Mouse (Mus musculus) megakaryocyte-erythroid progenitor cell, adult 5-6 weeks (primary cell): Measurements from ENCODE around the gene Dnah17. TPM values are rescaled to one million over a fixed set of nuclear protein-coding genes. Genes with fewer than 3 reads are reported as not detected.

Source experiments
- ATAC-seq: replicated peaks from 2 replicates; pipeline ENCODE4 v1.8.0; 2016; ENCODE audit warnings: mild to moderate bottlenecking, inconsistent platforms; ENCODE audit not compliant: severe bottlenecking, poor library complexity, low FRiP score, low TSS enrichment
- total RNA-seq, 2 experiments: library from RNA; stranded (forward) in 1 of 2; stranded (reverse) in 1 of 2; fragments of 200-1000, 215-1000 nt in 1 of 2; fragments of >200 nt in 1 of 2; fragmentation: Nextera tagmentation in 1 of 2; gene quantifications; 2 replicates each; pipeline ENCODE4 v1.2.3; 2014 to 2017

The Dnah17 gene
- total RNA-seq, 2 experiments from 2014 or later, result 1.2 TPM; not detected in 1

- ATAC-seq, result peak; percentile 78
Observed at GRCm38 (mm10) chr11:118145771-118146351, 15.4 kb upstream of the Dnah17 start.

DNA sequence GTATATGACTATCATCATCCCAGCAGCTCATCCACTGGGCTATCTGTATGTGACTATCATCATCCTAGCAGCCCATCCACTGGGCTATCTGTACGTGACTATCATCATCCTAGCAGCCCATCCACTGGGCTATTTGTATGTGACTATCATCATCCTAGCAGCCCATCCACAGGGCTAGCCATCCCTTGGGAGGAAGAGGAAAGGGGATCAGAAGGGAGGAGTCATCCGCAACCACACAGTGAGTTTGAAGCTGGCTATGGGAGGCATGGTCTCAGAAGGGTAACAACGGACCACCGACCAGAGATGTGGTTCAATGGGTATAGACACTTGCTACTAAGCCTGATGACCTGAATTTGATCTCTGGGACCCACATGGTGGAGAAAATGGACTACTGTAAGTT lies 14.7 kb upstream of the Dnah17 start:
- ATAC-seq, result no peak

- no peak for ATAC-seq
Observed at GRCm38 (mm10) chr11:118143731-118144130, 13.3 kb upstream of the Dnah17 start.

- no peak for ATAC-seq
Observed at GRCm38 (mm10) chr11:118142547-118143165, 12.2 kb upstream of the Dnah17 start.

GRCm38 (mm10) chr11:118140771-118141565 lies 10.5 kb upstream of the Dnah17 start:
- no peak for ATAC-seq

DNA sequence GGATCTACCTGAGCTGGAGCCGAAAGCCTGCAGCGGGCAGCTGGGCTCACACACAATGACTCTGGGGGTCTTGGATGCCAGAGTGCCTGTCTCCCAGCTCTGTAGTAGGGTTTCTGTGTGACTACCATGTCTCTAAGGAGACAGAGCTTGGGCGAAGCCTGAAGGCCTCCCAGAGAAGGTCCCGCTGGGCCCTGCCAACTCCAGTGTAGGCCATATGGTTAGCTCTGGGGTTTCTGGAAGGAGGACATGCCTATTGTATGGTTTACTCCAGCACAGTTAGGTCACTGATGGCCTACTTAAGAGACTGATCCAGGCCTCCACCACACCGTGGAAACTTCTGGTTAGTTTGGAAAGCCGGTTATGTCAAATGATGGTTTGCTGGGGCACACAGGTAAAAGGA lies 7.9 kb upstream of the Dnah17 start:
- no peak for ATAC-seq

GRCm38 (mm10) chr11:118136172-118136632 lies 5.8 kb upstream of the Dnah17 start:
- ATAC-seq, result no peak

DNA sequence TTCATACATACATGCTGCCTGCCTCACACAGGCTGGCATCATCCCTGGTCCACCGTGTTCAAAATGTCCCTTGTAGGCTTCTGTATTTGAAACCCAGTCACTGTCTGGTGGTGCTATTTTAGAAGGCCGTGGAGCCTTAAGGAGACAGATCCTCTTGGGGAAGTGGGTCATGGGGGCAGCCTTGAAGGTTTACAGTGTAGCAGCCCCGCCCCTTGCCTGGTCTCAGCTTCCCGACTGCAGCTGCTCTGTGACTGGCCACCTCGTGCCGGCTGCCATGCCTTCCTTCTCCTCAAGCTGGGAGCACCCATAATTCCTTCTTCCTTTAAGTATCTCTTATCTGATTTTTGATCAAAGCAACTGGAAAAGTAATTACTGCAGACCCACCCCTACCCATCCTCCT lies 4.8 kb upstream of the Dnah17 start:
- ATAC-seq, result no peak

DNA sequence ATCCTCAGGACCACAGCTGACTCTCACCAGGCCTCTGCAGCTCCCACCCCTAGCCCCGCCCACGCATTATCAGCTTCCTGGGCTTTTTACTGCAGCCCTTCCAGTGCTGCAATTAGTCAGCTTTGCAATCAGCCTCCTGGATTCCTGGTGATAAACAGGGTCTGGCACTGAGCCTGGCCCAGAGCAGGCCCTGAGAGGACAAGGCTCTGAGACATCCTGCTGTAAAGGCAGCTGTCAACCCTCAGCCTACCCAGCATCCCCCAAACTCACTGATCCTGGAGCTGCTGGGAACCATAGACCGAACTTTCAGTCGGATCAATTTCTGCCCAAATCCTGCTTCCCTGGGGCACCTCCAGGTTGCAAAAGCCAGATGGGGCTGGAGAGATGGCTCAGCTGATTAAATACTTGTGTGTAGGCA lies 3.3 kb upstream of the Dnah17 start:
- ATAC-seq, result peak; percentile 79

- ATAC-seq, result no peak
Observed at GRCm38 (mm10) chr11:118133133-118133751, 2.8 kb upstream of the Dnah17 start.

- no peak for ATAC-seq
Observed at GRCm38 (mm10) chr11:118132136-118132535, 1.7 kb upstream of the Dnah17 start.

DNA sequence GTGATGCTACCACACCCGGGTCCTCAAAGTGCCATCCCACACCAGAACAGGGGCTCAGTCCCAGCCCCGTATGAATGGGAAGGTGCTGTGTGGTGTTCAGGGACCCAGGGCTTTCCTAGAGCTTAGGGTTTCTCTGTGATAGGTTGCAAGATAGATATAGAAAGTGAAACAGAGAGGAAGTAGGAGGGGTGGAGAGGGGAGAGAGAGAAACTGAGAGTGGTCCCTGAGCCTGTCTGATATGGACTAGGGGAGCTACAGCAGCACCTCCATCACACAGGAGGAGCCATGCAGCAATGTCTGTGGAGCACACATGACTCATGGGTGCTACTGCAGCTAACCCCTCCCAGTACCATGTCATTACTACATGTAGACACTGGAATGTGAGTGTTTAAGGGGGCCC lies 622 bp downstream of the Dnah17 start:
- ATAC-seq, result no peak

DNA sequence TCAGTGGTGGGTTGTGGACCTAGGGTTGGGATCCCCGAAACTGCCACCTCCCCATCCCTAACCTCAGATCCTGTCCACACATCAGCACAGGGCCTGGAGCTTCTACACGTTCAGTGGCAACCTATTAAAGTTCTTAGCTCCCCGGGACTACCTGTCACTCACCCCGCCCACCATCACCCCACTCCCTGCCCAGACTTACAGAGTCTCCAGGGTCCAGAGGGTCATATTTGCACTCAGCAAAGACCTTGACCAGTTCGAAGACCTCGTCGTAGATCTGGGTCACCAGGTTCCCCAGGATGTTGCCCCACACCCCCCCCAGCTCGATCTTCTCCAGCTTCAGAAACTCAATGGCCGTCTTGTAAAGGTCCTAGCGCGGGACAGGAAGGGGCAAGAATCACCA lies 8.8 kb downstream of the Dnah17 start:
- ATAC-seq, result no peak

GRCm38 (mm10) chr11:118118777-118119176 lies 11.7 kb downstream of the Dnah17 start:
- no peak for ATAC-seq

DNA sequence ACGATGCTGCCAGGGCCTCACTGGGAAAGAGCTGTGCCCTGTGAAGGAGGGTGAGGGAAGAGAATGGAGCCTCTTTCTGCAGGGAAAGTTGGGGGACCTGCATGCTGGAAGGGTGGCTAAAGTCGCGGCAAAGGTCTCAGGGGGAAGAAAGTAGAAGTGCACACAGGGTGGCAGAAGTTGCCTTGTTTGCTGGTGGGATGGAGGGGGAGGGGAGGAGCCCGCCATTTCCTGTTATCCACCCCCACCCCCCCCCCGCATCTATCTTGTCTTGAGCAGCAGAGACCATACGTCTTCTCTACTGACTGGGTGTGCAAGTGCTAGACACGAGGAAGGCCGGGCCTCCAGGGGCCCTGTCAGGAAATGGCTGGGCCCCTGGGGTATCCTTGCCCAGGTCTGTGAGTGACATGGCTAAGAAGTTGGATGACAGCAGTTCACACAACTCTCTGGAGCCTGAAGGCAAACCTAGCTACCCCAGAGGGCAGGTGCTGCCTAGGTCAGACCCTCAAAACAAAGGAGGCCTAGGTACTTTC lies 15.8 kb downstream of the Dnah17 start:
- no peak for ATAC-seq

GRCm38 (mm10) chr11:118113516-118114205 lies 16.8 kb downstream of the Dnah17 start:
- no peak for ATAC-seq

GRCm38 (mm10) chr11:118104001-118104400 lies 26.4 kb downstream of the Dnah17 start:
- peak; percentile 84 for ATAC-seq

- no peak for ATAC-seq
Observed at GRCm38 (mm10) chr11:118103383-118103782, 27.1 kb downstream of the Dnah17 start.

DNA sequence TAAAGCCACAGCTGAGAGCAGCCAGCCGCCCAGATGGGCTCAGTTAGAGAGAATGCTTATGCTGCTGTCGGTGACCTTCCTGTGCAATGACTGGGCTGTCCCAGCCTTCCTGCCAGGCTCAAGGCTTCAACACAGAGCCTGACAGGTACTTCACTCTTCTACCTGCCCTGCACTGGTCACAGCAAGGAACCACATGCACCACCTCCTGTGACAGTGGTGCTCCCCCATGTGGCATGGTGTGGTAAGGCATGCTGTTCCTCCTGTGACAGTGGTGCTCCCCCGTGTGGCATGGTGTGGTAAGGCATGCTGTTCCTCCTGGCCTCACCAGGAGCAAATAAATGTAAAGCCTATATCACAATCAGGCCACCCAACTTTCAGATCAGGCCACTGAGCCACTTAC lies 27.6 kb downstream of the Dnah17 start:
- peak; percentile 72 for ATAC-seq
